Mouse (Mus musculus) limb, embryonic 14.5 days (tissue): ENCODE results near the gene Mup2. TPM values are rescaled to one million over a fixed set of nuclear protein-coding genes. Genes with fewer than 3 reads are reported as not detected.
"Not testable (repeated sequence)": the region's sequence is repeated elsewhere in the genome, so short reads cannot be mapped to it uniquely, and the experiment has no call there.

Experiments used
- ATAC-seq: fragments of 200-750 bp; cut with Nextera tagmentation; 2 replicates; pipeline ENCODE4 v1.8.0; 2017; ENCODE audit warnings: low read depth, moderate number of reproducible peaks, moderate TSS enrichment; ENCODE audit not compliant: low FRiP score
- DNase-seq: peaks from one replicate; pipeline ENCODE4 v3.0.0-alpha.2; 2015; ENCODE audit warnings: low spot score
- H3K27ac ChIP-seq: fragments of 300-500 bp; sonication (generic); replicated peaks from 2 replicates; pipeline ENCODE4 v1.5.1; 2014; ENCODE audit warnings: low read depth, mild to moderate bottlenecking, low read length, moderate library complexity, mixed read lengths
- H3K27me3 ChIP-seq: fragments of 300-500 bp; sonication (generic); 2 replicates; pipeline ENCODE4 v1.6.1; 2014; ENCODE audit warnings: low read length, mixed read lengths; ENCODE audit not compliant: control insufficient read depth, insufficient read depth
- H3K36me3 ChIP-seq: fragments of 300-500 bp; sonication (generic); 2 replicates; pipeline ENCODE4 v1.6.1; 2014; ENCODE audit warnings: mild to moderate bottlenecking, low read length, moderate library complexity, mixed read lengths; ENCODE audit not compliant: control insufficient read depth, insufficient read depth
- H3K4me1 ChIP-seq: fragments of 300-500 bp; sonication (generic); 2 replicates; pipeline ENCODE4 v1.6.1; 2014; ENCODE audit warnings: antibody characterized with exemption, low read length, mixed read lengths; ENCODE audit not compliant: control insufficient read depth, insufficient read depth
- H3K4me2 ChIP-seq: fragments of 300-500 bp; sonication (generic); replicated peaks from 2 replicates; pipeline ENCODE4 v1.6.1; 2014; ENCODE audit warnings: low read depth, mild to moderate bottlenecking, low read length, moderate library complexity; ENCODE audit not compliant: severe bottlenecking
- H3K4me3 ChIP-seq: fragments of 300-500 bp; sonication (generic); replicated peaks from 2 replicates; pipeline ENCODE4 v1.5.1; 2014; ENCODE audit warnings: low read length
- H3K9ac ChIP-seq: fragments of 300-500 bp; sonication (generic); 2 replicates; pipeline ENCODE4 v1.6.1; 2014; ENCODE audit warnings: mild to moderate bottlenecking, low read depth, low read length, moderate library complexity; ENCODE audit not compliant: severe bottlenecking
- H3K9me3 ChIP-seq: fragments of 300-500 bp; sonication (generic); 2 replicates; pipeline ENCODE4 v1.6.1; 2016; ENCODE audit warnings: low read length; ENCODE audit not compliant: control insufficient read depth
- polyA plus RNA-seq, 2 experiments: library from polyadenylated mRNA; depleted of rRNA in 1 of 2; stranded (reverse) in 1 of 2; unstranded in 1 of 2; fragments of >200 nt; fragmentation: Nextera tagmentation in 1 of 2; extraction: Ambion mirVana in 1 of 2; gene quantifications; 2 replicates each; pipeline versions ENCODE4 v1.2.1 to v1.2.3; 2012 to 2014

Gene Mup2
- not detected in 2 replicates for polyA plus RNA-seq (2012; rRNA removed)
- polyA plus RNA-seq (2014; fragmentation: Nextera tagmentation; extraction: Ambion mirVana), result 0.36 and 0.69 TPM in 2 replicates

- DNase-seq, H3K36me3 ChIP-seq, H3K4me1 ChIP-seq, H3K9ac ChIP-seq, H3K27me3 ChIP-seq, H3K4me2 ChIP-seq, H3K27ac ChIP-seq, H3K9me3 ChIP-seq, H3K4me3 ChIP-seq, ATAC-seq: not testable (repeated sequence)
Measured at GRCm38 (mm10) chr4:60154189-60154588, at the start of gene Mup2. TSS of gene Mup2 (minus strand) at chr4:60154289.

Other genes with a start within 250 kb of the Mup2 start
- 0.03 TPM in 1 of 2 replicates, not detected in the other for gene Slc46a2, start 239.2 kb downstream of the Mup2 start, polyA plus RNA-seq (2012; rRNA removed)
- gene Slc46a2, start 239.2 kb downstream of the Mup2 start, polyA plus RNA-seq (2014; fragmentation: Nextera tagmentation; extraction: Ambion mirVana), result 0.08 and 0.17 TPM in 2 replicates
- not detected in 2 replicates for gene Mup4, start 193.6 kb downstream of the Mup2 start, polyA plus RNA-seq (2012; rRNA removed)
- gene Mup4, start 193.6 kb downstream of the Mup2 start, polyA plus RNA-seq (2014; fragmentation: Nextera tagmentation; extraction: Ambion mirVana), result not detected in 2 replicates
- gene Mup6, start 190.0 kb downstream of the Mup2 start, polyA plus RNA-seq (2012; rRNA removed), result not detected in 2 replicates
- gene Mup6, start 190.0 kb downstream of the Mup2 start, polyA plus RNA-seq (2014; fragmentation: Nextera tagmentation; extraction: Ambion mirVana), result not detected in 2 replicates
- not detected in 2 replicates for gene Mup7, start 83.8 kb downstream of the Mup2 start, polyA plus RNA-seq (2012; rRNA removed)
- gene Mup7, start 83.8 kb downstream of the Mup2 start, polyA plus RNA-seq (2014; fragmentation: Nextera tagmentation; extraction: Ambion mirVana), result 0.76 TPM in 1 of 2 replicates, not detected in the other
- not detected in 2 replicates for gene Mup8, start 68.3 kb upstream of the Mup2 start, polyA plus RNA-seq (2012; rRNA removed)
- not detected in 2 replicates for gene Mup8, start 68.3 kb upstream of the Mup2 start, polyA plus RNA-seq (2014; fragmentation: Nextera tagmentation; extraction: Ambion mirVana)